Mouse (Mus musculus): ENCODE data around the gene Ipo11.
"Not testable (repeated sequence)": the region's sequence is repeated elsewhere in the genome, so short reads cannot be mapped to it uniquely, and the experiment has no call there.

Gene Ipo11

DNA sequence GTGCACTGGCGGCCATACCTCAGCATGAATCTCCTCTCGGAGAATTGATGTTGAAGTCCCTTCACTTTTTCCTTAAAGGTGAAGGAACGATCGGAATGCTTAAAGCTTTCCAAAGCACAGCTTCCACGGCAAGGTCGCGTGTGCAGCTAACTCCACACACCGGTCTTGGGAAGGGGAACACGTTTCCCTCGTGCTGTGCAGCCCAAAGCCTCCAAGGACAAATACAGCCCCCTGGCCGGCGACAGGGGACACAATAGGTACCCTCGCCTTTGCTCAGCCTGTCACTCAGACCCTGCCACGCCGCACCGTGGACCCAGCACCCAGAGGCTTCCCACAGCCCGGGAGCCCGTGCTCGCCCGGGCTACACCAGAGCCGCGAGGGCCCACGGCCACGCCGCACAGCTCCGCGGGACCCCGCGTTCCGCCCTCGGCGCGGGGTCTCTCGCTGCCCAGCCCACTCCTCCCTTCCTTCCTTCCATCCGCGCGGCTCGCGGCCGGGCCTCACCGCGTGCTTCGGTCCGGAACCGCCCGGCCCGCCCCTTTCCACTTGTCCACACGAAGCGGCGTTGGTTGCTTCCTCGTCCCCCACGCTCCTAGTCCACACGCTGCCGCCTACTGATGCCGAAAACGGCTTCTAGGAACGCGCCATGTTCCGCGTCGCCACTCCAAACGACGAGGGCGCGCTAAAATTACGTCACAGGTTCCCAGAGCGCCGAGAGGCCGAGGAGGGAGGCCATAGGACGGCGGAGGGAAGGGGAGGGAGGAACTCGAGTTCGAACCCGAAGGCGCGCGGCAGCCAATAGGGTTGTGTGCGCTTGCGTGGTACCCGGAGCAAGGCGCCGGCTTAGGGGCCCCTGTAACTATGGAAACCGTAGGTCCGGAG, at the start of gene Ipo11:
TSS of gene Ipo11 (minus strand) at position 703 of the 882 bp plus-strand sequence.
- DNase-seq (ENCODE audit: low spot score in 2 of 2): peak; percentile 79 to 95

DNA sequence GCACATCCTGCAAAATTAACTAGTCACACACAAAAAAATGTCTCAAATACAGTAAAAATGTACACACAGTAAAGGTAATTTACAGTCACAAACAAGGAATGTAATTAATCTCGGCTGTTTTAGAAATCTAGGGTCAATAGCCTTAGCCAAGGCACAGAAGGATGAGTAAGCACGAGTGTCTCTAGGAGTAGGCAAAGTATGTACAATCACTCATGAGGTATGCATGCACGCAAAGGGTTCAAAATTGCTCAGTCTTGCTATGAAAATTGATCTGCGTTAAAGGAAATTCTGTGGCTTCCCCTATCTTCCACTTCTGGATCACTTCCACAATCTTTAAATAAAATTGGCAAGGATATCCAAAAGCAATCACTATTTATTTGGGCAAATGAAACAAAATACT, 24.7 kb upstream of the Ipo11 start:
- no peak for DNase-seq (ENCODE audit: low spot score in 2 of 2)

DNA sequence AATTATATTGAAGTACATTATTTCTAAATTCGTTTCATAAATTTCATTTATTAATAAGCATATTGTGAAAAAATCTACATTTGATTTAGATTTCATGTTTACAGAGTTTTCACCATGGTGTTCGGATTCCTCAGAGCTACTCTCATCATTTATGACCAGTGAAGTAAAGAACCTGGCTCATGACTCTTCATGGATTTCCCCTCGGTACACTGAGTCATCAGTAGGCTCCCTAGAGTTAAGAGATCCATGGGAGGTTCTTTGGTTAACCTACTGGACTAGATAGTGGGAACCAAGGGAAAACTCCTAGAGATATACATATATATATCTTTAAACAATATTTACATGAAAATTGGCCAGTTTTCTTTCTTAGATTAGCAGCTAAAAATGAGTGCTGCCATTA, 23.8 kb upstream of the Ipo11 start:
- no peak for DNase-seq (ENCODE audit: low spot score in 2 of 2)

DNA sequence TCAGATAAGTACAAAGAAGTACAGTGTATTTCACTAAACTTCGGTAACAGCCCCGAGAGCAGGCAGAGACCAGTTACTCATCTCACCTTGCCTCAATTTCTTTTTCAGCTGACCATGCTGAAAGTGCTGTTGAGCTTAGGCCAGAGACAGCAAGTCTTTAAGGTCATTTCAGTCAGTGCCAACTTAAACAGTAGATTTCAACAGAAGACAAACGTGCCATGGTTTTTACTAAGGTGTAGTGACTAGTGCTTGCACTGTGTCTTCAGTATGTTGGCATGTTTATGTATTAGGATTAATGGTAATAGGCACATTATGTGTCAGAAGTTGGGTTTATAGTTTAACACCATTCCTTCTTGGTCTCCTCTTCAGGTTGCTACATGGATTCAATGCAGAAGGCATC, 21.5 kb upstream of the Ipo11 start:
- no peak for DNase-seq (ENCODE audit: low spot score in 2 of 2)

DNA sequence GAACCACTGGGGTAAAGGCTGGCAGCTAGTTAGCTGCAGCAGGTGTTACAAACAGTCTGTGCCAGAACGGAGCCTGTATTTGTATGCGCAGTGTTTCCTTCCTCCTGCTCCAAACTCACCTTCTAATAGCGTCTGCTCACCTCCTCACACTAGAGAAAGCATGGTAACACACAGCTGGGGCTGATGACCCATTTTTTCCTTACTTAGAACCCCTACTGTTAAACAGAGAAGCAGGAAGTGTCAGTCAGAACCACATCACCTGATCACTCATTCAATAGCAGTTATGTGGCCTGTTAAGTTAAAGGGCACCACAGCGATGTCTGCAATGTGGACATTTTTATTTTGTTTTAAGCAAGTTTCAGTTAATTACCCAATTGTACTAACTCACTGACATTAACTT, 20.8 kb upstream of the Ipo11 start:
- DNase-seq (ENCODE audit: low spot score in 2 of 2): no peak

DNA sequence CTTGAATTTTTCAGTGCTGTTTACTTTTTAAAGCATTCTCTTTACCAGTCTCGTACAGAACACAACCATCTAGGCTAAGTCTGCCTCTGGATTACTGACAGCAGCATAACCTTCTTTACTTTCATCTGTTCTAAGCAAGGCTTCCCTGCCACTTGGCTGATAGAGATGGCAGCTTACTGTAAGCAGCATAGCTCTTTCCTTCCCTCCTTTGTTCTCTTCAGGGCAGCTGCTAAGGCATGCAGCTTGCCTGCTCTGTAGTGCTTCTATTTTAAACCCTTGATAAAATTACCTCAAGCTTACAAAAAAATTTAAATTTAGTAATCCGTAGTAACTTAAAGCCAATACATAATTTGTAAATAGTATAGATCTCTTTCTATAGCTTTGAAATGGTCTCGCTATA, 18.1 kb upstream of the Ipo11 start:
- DNase-seq (ENCODE audit: low spot score in 2 of 2): no peak

DNA sequence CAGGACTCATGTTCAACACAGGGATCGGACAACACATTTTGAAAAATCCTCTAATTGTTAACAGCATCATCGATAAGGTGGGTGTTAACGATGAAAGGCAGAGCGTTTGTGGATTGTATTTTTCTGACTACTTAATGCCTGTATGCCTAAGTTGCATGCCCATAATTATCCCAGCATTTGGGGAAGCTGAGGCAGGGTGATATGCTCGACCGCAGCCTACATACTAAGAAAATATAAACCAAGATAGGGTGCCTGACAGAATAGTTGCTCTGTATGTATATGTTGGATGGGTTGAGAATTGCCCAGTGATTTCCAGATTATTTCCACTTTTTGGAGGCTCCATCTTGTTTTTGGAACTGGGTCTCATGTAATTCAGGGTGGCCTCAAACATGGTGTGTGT, 10.8 kb upstream of the Ipo11 start:
- DNase-seq (ENCODE audit: low spot score in 2 of 2): no peak

DNA sequence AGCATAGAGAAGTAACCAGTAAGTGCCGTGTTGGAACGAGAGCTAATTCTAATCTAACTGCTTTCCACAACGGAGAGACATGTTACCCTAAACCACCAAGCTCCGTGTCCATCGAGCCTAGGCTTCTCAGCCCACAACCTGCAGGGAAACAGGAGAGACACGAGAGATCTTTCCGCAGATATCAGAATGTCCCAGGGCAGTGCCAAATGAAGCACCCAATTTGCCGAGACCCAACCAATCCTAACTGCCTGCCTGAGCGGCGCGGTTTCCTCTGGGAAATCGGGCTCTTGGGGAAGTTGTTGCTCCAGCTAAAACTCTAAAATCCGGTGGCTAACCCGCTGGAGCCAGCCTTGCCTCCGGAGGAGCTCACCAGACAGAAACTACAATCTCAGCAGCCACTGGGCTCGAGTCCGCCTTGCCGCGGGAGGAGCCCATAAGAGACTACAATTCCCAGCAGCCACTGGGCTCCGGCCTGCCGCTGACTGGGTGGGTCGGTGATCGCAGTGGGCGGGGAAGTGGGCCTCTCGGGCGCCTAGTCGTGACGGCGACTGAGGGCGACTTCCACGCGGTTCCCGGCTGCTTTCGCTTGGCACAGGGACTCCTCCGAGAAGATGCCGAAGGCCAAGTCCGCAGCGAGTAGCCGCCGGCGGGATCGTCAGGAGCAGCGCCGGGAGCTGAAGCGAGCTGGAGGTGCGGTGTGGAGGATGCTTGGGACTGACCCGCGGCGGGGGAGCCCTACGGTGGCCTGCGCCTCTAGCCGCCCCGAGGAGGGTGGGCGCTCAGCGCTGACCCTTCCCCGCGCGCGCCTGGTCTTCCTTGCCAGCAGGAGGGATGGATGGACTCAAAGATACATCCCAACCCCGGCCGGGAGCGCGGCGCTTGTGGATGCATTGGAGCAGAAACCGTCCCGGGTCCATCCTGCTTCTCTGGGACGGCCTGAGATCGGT, 10.1 kb upstream of the Ipo11 start, which contains the start of gene Dimt1:
TSS of gene Dimt1 (plus strand) at position 534 of the 947 bp plus-strand sequence.
- peak; percentile 87 to 96 for DNase-seq (ENCODE audit: low spot score in 2 of 2)

DNA sequence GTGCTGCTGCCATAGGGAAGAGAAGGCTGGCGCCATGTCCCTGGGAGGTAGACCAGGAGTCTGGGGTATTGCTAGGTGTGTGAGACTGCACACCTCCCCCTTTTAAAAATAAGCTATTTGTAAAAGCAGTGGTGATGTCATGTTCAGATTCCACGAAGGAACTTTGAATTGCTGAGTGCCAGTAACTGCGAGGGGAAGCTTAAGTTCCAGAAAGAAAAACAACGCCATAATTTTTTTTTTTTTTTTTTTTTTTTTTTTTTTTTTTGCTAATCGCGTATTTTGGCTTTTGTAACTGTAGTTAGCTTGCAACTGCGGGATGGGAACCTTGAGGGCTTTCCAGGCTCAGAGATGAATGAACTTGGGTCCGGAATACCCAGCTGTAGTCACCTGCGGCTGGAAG, 8.8 kb upstream of the Ipo11 start:
- DNase-seq (ENCODE audit: low spot score in 2 of 2): no peak

DNA sequence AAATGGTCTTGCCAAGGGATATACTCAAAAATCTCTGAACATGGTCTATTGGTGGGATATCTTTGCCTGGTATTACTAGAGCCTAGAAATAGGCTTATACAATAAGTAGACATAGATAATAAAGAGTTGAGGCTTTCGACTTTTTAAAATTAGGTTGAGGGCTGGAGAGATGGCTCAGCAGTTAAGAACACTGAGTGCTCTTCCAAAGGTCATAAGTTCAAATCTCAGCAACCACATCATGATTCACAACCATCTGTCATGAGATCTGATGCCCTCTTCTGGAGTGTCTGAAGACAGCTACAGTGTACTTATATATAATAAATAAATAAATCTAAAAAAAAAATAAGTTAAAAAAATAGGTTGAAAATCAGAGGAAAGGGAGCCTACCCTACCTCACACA, 6.0 kb upstream of the Ipo11 start:
- DNase-seq (ENCODE audit: low spot score in 2 of 2): no peak

DNA sequence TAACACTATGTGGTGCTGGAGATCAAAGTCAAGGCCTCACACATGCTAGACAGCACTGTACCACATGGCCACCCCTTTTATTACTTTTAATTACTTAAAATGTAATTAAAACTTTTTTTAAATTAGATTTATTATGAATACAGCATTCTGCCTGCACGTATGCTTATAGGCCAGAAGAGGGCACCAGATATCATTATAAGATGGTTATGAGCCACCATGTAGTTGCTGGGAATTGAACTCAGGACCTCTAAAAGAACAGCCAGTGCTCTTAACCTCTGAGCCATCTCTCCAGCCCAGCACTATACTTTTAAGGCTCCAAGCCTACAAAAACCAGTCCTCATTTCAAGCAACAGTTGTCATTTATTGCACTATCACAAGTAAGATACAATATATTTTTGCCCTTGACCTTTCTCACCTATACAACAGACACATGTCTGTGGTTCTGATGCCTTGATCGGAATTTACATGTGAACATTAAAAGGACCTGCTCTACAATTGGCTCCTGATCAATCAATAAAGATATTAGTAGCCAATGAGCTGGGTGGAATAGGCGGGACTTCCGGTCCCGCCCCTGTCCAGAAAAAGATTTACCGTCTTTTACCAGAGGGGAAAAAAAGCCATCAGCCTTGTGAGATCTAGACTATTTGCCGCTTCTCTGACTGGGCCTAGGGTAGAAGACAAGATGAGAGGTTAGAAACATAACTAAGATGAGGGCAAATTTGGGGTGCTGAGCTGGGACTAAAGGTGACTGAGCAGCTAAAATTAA, 4.6 kb upstream of the Ipo11 start:
- no peak for DNase-seq (ENCODE audit: low spot score in 2 of 2)

DNA sequence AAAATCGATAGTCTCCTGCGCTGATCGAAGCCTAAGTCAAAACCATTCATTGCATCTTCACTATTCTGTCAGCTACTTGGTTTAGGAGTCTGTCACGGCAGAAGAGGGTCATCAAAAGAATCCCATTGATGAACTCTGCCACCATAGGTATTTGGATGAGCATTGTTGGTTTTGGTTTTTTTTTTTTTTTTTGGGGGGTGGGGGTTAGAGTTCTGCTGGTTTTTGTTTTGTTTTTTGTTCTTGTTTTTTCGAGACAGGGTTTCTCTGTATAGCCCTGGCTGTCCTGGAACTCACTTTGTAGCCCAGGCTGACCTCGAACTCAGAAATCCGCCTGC, 347 bp upstream of the Ipo11 start:
- no peak for DNase-seq (ENCODE audit: low spot score in 2 of 2)

DNA sequence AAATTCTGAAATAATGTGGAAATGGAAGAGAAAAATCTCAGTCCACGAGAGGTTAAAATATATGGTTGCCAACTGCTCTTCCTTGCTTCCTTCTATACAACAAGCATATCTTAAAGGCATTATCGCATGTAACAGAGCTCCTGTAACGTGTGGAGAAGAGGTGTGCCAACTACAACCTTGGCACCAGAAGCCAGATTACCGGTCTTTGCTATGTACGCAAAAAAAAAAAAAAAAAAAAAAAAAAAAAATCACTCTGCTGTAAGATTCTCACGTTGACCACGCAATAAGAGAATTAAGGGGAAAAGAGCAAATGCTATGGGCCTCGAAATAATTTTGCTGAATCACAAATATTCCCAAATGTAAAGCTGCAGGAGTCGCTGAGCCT, 895 bp downstream of the Ipo11 start:
- no peak for DNase-seq (ENCODE audit: low spot score in 2 of 2)

DNA sequence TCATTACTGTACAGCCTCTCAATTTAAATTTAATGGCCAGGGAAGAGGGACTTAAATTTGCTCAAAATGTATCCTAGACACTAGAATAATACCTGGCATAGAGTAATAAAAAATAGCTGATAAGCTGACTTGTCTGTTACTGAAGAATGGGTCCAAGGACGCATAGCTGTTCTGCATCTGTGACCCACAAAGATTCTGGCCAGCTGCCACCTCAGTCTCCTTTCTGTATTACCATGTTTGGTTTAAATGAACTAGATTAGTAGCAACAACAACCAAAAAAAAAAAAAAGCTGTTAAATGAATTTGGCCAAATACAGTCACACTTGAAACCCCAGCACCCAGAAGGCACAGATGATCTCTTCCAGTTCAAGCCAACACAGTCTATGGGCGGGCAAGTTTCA, 7.6 kb downstream of the Ipo11 start:
- no peak for DNase-seq (ENCODE audit: low spot score in 2 of 2)

DNA sequence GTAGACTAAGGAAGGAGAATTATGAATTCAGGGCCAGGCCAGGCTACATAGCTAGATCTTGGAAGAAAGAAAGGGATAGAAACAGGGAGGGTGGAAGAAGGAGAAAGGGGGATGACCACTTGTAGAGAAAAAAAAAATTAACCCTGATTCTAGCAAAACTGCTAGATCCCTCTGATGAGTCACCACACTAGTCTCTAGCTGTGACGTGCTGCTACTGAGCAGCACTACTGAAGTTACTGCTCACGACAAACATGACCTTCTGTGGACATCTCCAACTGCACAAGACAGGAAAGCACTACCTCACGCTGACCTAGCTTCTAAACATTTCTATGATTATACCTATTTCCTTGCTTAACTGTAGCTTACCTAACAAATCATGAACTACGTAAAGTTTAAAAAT, 8.5 kb downstream of the Ipo11 start:
- DNase-seq (ENCODE audit: low spot score in 2 of 2): no peak

DNA sequence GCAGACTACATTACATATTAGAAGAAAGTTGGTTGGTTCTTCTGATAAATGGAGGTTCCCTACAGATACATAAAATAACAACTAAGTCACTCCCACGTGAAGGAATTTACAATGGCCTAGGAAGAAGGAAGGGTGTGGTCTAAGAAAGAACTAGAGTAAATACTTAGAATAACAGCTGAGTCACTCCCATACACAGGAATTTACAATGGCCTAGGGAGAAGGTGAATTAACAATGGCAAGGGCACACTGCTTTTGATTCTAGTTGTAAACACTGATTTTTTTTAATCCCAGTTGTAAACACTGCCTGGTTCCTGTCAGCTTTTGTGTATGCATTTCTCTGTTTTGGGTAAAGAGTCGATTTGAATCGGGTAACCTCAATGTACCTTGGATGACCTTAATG, 10.8 kb downstream of the Ipo11 start:
- not testable (repeated sequence) for DNase-seq (ENCODE audit: low spot score in 2 of 2)

DNA sequence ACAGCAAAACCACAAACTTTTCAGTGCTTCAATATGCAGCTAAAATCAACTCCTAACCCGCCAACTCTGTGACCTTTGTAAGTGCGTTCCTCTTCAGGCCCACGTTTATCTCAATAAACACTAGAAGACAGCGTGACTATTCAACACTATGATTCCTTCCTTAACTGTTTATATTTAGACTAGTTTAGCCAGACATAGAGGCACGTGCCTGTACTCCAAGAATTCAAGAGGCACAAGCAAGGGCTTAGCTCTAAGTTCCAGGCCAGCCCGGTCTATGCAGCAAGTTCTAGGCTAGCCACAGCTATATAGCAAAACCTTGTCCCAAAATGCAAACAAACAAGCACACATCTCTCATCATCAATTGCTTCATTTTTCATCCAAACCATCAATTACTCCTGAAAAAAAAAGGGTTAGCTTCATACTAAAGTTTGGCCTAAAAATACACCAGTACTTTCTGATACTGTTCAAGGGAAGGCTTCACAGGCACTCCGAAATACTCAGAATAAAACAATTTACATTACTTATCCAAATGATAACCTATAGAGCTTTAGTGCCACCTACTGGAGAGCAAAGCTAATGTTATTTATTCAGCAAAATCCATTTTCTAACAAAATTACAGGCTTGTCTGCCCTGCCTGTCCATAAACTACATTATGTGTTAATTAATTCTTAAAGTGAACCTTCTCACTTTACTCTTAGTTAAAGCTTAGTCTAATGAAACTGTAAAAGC, 18.3 kb downstream of the Ipo11 start:
- DNase-seq (ENCODE audit: low spot score in 2 of 2): no peak

DNA sequence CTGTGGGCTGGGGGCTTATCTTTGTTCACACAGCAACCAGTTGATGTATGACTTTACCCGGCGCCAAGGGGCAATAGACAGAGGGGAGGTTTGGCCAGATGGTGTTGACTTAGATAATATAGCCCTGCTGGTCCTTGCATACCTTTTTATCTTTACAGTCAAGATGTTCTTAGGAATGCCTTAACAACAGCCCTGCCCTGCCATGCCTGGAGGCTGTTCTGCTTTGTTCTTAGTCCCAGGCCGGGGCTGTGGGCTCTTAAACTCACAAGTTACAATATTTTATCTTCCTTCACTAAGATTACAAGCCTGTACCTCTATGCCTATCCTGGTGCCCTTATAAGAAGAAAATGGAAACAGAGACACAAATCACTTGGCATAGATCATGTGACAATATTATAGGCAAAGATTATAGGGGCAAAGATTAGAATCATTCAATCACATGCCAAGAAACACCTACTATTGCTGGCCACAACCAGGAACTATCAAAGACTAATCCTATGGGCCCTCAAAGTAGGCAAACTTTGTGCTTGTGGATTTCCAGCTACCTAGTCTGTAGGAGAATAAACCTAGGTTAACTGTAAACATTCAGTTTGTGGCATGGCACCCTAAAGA, 23.5 kb downstream of the Ipo11 start:
- no peak for DNase-seq (ENCODE audit: low spot score in 2 of 2)

DNA sequence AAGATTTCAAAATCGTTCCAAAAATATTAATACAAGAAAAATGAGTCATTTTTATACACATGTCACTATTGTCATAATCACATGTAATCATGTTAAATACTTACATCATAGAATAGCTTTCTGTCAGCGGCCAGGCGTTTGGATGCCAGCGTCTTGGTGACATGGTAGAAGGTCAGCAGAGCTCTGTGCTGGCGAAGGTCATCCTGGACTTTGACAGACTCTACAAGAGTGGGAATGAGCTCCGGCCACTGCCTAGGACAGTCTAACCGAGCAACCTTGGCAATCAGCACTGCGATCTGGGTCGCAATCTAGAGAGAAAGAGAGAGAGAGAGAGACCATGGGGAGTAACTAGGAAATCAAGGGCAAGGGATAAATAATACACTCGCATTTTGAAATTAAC, 26.7 kb downstream of the Ipo11 start:
- DNase-seq (ENCODE audit: low spot score in 2 of 2): no peak

DNA sequence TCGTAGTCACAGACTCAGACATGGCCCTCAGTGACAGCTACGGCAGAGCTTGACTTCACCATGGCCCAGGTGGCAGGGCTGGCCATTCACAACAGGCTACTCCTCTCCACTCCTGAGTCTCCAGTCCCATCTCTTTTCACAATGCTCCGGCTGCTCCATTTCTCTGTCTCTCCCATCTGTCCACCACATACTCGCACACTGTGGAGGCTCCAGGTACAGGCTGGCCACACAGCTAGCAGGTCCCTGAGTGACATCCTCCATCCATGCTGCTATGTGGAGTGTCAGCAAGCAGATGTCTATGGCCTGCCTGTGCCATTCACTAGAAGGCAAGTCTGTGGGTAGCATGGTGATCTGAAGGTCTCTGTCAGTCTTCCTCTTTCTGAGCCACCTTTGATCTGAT, 29.5 kb downstream of the Ipo11 start:
- no peak for DNase-seq (ENCODE audit: low spot score in 2 of 2)

DNA sequence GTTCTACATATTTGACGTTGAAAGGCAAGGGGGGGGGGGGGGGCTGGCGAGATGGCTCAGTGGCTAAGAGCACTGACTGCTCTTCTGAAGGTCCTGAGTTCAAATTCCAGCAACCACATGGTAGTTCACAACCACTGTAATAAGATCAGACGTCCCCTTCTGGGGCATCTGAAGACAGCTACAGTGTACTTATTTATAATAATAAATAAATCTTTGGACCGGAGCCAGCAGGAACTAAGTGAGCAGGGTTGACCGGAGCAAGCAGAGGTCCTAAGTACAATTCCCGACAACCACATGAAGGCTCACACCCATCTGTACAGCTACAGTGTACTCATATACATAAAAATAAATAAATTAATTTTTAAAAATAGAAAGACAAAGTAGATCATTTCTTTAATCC, 31.6 kb downstream of the Ipo11 start:
- not testable (repeated sequence) for DNase-seq (ENCODE audit: low spot score in 2 of 2)
